Mouse (Mus musculus) heart, embryonic 14.5 days (tissue): ENCODE measurements at regions not wholly inside any gene's neighbourhood (a gene's known extent, or its start where the extent isn't known, plus 50 kb on each side); places are given as distances from the start of the nearest gene placed in this dataset.

Source experiments
- ATAC-seq: fragments of 200-750 bp; cut with Nextera tagmentation; 2 replicates; pipeline ENCODE4 v1.8.0; 2017; ENCODE audit warnings: low read depth, moderate TSS enrichment; ENCODE audit not compliant: insufficient number of reproducible peaks, insufficient read depth, low FRiP score
- H3K27ac ChIP-seq, 2 experiments: fragments of 200-500 bp in 1 of 2; fragments of 300-500 bp in 1 of 2; sonication (generic) in 1 of 2; replicated peaks in 1 of 2; 2 replicates each; pipeline ENCODE4 v1.5.1; 2012 to 2014; ENCODE audit warnings: low read depth in 2 of 2, low read length in 2 of 2, control low read depth in 1 of 2, mild to moderate bottlenecking in 1 of 2, mixed read lengths in 1 of 2; ENCODE audit not compliant: control insufficient read depth in 1 of 2, insufficient read depth in 1 of 2
- H3K27me3 ChIP-seq: fragments of 300-500 bp; sonication (generic); 2 replicates; pipeline ENCODE4 v1.6.1; 2014; ENCODE audit warnings: mild to moderate bottlenecking, low read length, control low read depth; ENCODE audit not compliant: control insufficient read depth, insufficient read depth
- H3K36me3 ChIP-seq: fragments of 300-500 bp; sonication (generic); 2 replicates; pipeline ENCODE4 v1.6.1; 2014; ENCODE audit warnings: mild to moderate bottlenecking, control low read depth, low read length, mixed read lengths; ENCODE audit not compliant: control insufficient read depth, insufficient read depth
- H3K4me1 ChIP-seq, 2 experiments: fragments of 200-500 bp in 1 of 2; fragments of 300-500 bp in 1 of 2; sonication (generic) in 1 of 2; 2 replicates each; pipeline ENCODE4 v1.6.1; 2012 to 2014; ENCODE audit warnings: low read length in 2 of 2, control low read depth in 1 of 2, mixed read lengths in 1 of 2; ENCODE audit not compliant: control insufficient read depth in 2 of 2, insufficient read depth in 2 of 2
- H3K4me2 ChIP-seq: fragments of 300-500 bp; sonication (generic); 2 replicates; pipeline ENCODE4 v1.6.1; 2014; ENCODE audit warnings: mild to moderate bottlenecking, low read length
- H3K4me3 ChIP-seq, 2 experiments: fragments of 200-500 bp in 1 of 2; fragments of 300-500 bp in 1 of 2; sonication (generic) in 1 of 2; 2 replicates each; pipeline ENCODE4 v1.5.1; 2012 to 2014; ENCODE audit warnings: low read length in 2 of 2, mild to moderate bottlenecking in 2 of 2, control low read depth in 1 of 2, low read depth in 1 of 2, moderate library complexity in 1 of 2; ENCODE audit not compliant: control insufficient read depth in 1 of 2, insufficient read depth in 1 of 2
- H3K9ac ChIP-seq: fragments of 300-500 bp; sonication (generic); 2 replicates; pipeline ENCODE4 v1.6.1; 2014; ENCODE audit warnings: mild to moderate bottlenecking, low read length
- H3K9me3 ChIP-seq: fragments of 300-500 bp; sonication (generic); 2 replicates; pipeline ENCODE4 v1.6.1; 2016; ENCODE audit warnings: low read length, control low read depth; ENCODE audit not compliant: control insufficient read depth
- WGBS: fragments of 180-500 bp; shearing (Covaris S2); extraction: QIAGEN DNeasy Blood & Tissue Kit; methylation state at CpG from one replicate; pipeline ENCODE4 v1.1.7; 2014; 5-methylcytosine and 5-hydroxymethylcytosine counted together

DNA sequence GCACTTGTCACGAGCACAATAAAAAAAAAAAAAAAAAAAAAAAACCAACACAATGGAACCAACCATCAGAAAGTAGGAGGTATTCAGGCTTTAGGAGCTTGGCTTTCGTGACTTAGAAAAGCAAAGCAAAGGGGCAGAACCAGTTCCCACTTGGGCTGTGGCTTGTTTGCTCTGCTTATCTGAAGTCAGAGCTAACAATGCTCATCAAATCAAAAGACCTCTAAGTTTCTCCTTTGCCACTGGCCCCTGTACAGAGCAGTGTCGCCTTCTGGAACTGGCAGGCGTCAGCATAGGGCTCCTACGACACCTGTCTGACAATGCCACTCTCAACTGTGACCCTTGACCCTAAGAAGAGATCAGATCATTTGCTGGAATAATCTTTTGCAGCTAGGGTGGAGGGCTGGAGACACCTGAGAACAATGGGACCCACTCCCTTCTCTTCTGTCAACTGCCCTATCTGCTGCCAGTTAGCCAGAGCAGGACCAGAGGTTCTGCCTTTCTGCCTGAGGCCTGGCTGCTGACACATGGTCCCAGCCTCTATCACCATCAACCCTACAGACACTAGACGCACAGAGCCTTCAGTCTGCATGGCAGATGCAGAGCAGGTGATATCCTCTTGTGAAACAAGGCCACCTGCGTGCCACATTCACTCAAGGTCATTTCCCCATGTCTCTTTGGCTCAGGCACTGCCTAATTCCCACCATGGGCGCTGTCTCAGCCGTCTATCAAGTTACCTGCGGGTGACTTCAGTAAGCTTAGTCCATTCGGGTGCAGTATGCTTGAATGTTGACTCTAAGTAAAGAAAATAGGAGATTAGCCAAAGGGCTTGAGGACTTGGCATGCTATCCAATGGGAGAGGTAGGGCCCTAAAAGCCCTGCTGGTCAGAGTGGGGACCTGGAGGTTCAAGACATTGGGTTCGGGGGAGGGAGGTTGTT, 136.1 kb upstream of the Zfp703 start:
- Histone ChIP-seq H3K36me3 (no peaks in the 10 kb centered on the region), H3K4me1 (peaks cover 4 to 5% of the 10 kb centered on the region in 2 experiments; a peak in 3 of 4 replicates), H3K9ac (no peak overlapping the region), H3K9me3 (no peaks in the 10 kb centered on the region), H3K27me3 (no peaks in the 10 kb centered on the region), H3K4me2 (no peak overlapping the region), H3K27ac (no peak overlapping the region), H3K4me3 (no peak overlapping the region)
- ATAC-seq: no peak
- 74% methylated on average over 12 of the region's 12 CpGs for WGBS

DNA sequence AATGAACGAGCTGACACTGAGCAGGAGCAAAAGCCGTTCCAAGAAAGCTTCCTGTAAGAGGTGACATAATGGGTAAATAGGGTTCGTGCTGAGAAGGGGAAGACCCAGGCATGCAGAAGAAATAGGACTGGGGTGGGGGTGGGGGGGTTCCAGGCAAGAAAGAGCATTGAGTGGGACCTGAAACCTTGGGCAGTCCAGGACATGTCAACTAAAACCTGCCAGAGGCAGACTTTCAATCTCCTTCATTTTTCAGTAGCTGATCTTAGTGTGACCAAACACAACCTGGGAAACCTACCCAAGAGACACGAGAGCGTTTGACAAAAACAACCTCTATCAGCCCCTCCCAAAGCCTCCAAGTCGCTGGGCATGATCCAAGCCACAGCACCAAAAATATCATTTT, 133.4 kb upstream of the Zfp703 start:
- Histone ChIP-seq H3K4me2 (no peak overlapping the region), H3K4me1 (peaks cover 4 to 5% of the 10 kb centered on the region in 2 experiments; a peak in 3 of 4 replicates), H3K9ac (no peak overlapping the region), H3K9me3 (no peaks in the 10 kb centered on the region), H3K36me3 (no peaks in the 10 kb centered on the region), H3K4me3 (no peak overlapping the region), H3K27ac (no peak overlapping the region), H3K27me3 (no peaks in the 10 kb centered on the region)
- ATAC-seq: no peak
- WGBS: 60% methylated on average over 6 of the region's 6 CpGs

DNA sequence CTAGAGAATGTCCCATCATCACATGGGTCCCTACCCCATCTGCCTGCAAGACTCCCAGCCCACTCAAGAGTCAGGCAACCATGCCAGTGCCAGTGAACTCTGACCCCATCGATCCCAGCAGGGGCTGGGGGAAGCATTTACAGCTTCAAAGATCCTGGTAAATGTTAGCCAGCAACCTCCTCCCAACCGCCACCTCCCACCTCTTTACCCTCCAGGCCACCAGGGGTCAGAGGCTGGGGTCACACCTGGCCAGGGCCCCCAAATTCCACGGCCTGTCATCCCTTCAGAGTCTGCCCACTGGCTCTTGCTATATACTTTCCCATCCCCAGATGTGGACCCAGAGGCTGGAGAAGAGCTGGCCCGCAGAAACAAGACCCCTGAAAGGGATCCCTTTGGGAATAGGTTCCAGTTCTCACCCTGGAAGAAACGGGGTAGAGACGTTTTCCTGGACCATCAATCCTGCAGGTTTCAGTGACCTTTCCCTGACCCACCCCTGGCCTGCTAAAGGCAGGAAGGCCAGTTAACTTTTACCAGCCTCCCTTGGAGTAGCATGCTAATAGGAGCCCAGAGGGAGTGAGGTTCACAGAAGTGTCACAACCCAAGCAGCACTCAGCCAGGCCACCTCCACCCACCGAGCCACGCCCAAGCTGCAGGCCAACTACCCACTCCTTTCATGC, 132.9 kb upstream of the Zfp703 start:
- no peak overlapping the region for H3K9ac ChIP-seq
- H3K9me3 ChIP-seq: no peaks in the 10 kb centered on the region
- H3K4me3 ChIP-seq: no peak overlapping the region
- no peak overlapping the region for H3K27ac ChIP-seq
- H3K4me1 ChIP-seq: peaks cover 5 to 6% of the 10 kb centered on the region in 2 experiments; a peak in 3 of 4 replicates
- H3K4me2 ChIP-seq: no peak overlapping the region
- no peaks in the 10 kb centered on the region for H3K27me3 ChIP-seq
- H3K36me3 ChIP-seq: no peaks in the 10 kb centered on the region
- 72% methylated on average over 8 of the region's 8 CpGs for WGBS
- no peak for ATAC-seq

DNA sequence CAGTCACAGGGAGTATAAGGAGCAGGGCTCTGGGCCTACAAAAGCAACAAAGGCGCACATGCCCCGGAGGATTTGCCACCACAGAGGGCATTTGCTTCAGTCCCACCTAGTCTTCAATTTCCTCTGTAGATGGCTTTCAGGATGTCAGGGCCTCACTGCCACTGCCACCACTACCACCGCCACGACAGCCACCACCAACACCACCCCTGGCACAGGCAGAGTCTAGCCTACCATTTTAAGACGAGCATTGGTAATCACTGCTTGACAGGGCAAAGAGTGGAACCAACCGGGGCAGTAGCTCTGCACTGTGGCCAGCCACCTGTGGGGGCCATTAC, 132.3 kb upstream of the Zfp703 start:
- Histone ChIP-seq H3K36me3 (no peaks in the 10 kb centered on the region), H3K4me2 (no peak overlapping the region), H3K27me3 (no peaks in the 10 kb centered on the region), H3K4me1 (peaks cover 5 to 6% of the 10 kb centered on the region in 2 experiments; a peak in 3 of 4 replicates), H3K4me3 (no peak overlapping the region), H3K9ac (no peak overlapping the region), H3K27ac (no peak overlapping the region), H3K9me3 (no peaks in the 10 kb centered on the region)
- ATAC-seq: no peak
- WGBS: 89% methylated on average over 6 of the region's 6 CpGs

DNA sequence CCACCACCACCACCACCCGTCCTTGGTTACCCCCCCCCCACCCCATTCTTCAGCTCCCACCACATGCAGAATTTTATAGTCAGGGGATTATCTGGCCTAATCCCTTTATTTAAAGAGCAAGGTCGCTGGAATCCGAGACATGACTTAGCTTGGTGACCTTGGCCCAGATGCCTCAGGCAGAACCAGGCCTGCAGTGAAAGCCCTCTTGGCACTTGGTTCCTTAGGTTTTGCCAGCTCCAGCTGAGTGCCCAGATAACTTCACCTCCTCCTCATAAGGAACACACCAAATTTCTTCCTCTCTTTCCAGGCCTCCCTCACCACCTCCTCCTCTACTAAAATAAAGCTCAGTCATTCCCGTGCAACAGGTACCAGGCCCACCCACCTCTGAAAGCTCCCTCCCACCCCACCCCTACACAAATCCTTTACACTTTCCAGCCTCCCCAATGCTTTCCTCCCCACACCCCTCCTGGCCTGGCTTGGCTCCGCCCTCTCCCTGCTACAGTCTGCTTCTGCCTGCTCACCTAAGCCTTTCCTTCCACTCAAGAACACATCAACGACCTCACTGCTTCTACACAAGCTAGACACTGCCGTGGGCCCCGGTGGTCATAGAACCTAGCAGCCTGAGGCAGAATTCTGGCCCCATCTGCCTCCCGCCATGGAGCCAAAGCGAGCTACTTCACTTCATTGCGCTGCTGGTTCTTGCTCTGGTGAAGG, 131.5 kb upstream of the Zfp703 start:
- Histone ChIP-seq H3K27me3 (no peaks in the 10 kb centered on the region), H3K4me2 (no peak overlapping the region), H3K9me3 (no peaks in the 10 kb centered on the region), H3K36me3 (no peaks in the 10 kb centered on the region), H3K4me3 (no peak overlapping the region), H3K27ac (no peak overlapping the region), H3K4me1 (peaks cover 5 to 6% of the 10 kb centered on the region in 2 experiments; a peak in 3 of 4 replicates), H3K9ac (no peak overlapping the region)
- ATAC-seq: no peak
- WGBS: 65% methylated on average over 11 of the region's 11 CpGs

DNA sequence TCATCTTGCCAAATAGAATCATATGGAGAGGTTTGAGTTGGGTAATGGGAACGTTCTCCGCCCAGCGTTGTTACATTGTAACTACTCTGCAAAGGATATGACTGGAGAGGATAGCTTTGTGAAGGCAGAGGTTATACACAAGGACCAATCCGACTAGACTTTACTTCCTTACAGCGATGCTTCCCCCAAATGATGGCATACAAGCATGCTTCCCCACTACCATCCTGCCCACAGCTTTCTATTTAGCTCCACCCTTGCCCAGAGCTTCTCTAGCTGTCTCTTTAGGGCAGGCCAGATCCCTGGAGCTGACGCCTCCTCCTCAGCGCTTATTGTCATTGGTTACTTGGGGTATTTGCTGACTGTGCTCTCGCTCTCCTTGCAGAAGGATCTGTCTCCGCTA, 130.1 kb upstream of the Zfp703 start:
- Histone ChIP-seq H3K27me3 (no peaks in the 10 kb centered on the region), H3K36me3 (no peaks in the 10 kb centered on the region), H3K9me3 (no peaks in the 10 kb centered on the region), H3K27ac (no peak overlapping the region), H3K4me1 (peaks cover 5 to 6% of the 10 kb centered on the region in 2 experiments; a peak in 3 of 4 replicates), H3K4me2 (no peak overlapping the region), H3K9ac (no peak overlapping the region), H3K4me3 (no peak overlapping the region)
- no peak for ATAC-seq
- 85% methylated on average over 9 of the region's 9 CpGs for WGBS

DNA sequence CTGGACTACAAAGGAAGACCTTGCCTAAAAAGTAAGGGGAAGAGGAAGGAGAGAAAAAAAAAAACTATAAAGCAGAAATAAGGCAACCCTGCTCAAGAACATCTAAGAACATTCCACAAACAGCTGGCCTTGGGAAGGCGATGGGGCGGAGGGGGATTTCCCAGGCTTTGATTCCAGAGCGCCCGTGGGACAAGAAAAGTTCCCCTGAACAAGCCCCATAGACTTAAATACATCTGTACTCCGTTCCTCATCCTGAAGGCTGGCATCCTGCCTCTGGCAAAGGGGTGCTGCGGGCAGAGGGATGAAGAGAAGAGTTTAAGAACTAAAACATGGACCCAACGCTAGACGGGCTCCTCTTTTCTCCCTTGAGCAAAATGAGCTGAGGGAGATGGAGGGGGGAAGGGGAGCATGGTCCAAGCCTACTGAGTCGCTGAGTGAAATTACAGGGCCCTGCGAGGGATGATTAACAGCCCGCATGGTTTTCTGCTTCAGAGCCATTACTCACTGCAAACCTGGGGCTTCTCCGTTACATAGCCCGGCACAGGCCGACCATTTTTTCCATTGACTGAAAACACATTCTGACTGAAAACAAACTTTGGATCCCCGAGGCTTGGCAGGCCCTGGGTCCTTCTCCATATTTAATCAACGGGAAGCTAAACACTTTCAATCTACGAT, 128.9 kb upstream of the Zfp703 start:
- Histone ChIP-seq H3K4me2 (no peak overlapping the region), H3K9me3 (no peaks in the 10 kb centered on the region), H3K27me3 (no peaks in the 10 kb centered on the region), H3K9ac (no peak overlapping the region), H3K36me3 (no peaks in the 10 kb centered on the region), H3K27ac (no peak overlapping the region), H3K4me1 (peaks cover 6 to 14% of the 10 kb centered on the region in 2 experiments; a peak in 3 of 4 replicates), H3K4me3 (no peak overlapping the region)
- WGBS: 75% methylated on average over 17 of the region's 17 CpGs
- no peak for ATAC-seq
